Comparison of ENCODE assay signal across 9 mouse cellular contexts in genomic region chr17:45958094-45958881, GRCm38 (mm10).
A peak's percentile ranks its signal among the peaks of the same experiment; 100 is the strongest.
DNase-seq lines count a peak whose midpoint lies in the region; ATAC-seq and TF ChIP-seq lines count a peak whose summit lies in the region.
"Had no signal": no experiment of that assay in that cellular context is flagged by ENCODE, and none has a peak within 500 bp of the region (broad histone marks: within the 10 kb centered on the region; RNA-seq: fewer than 3 reads in every experiment).

No protein-coding gene starts in this region.

- TF ChIP-seq POLR2A in lung, adult 2 months (IDR thresholded peaks at IDR 0.05; ENCODE audit: borderline replicate concordance, extremely low read depth, low read depth, low read length) = no peak

- H3K4me3 ChIP-seq in lung, adult 2 months (replicated peaks; ENCODE audit: extremely low read depth, low read depth, low read length) = no peak overlapping the region
- no peak overlapping the region for H3K4me3 ChIP-seq in midbrain, embryonic 16.5 days (ENCODE audit: low read depth, low read length)
- H3K4me3 ChIP-seq: erythroblast, embryonic 14.5 days; neural tube, embryonic 12.5 days had no signal

- no peaks in the 10 kb centered on the region for H3K9me3 ChIP-seq in midbrain, embryonic 16.5 days (replicated peaks; ENCODE audit: control insufficient read depth, low read length, poor library complexity, severe bottlenecking)
- H3K9me3 ChIP-seq: neural tube, embryonic 12.5 days had no signal

- H3K27me3 ChIP-seq in midbrain, embryonic 16.5 days (ENCODE audit: control insufficient read depth, insufficient read depth, low read depth, low read length) = no peaks in the 10 kb centered on the region
- H3K27me3 ChIP-seq: neural tube, embryonic 12.5 days had no signal

- no peak overlapping the region for H3K9ac ChIP-seq in midbrain, embryonic 16.5 days (ENCODE audit: low read depth, low read length)
- H3K9ac ChIP-seq: neural tube, embryonic 12.5 days had no signal

- 53% methylated on average over 7 of the region's 7 CpGs for WGBS in lung, adult 2 months
- WGBS in midbrain, embryonic 16.5 days = 90% methylated on average over 7 of the region's 7 CpGs

- H3K4me2 ChIP-seq in midbrain, embryonic 16.5 days (ENCODE audit: low read length) = no peak overlapping the region
- H3K4me2 ChIP-seq: neural tube, embryonic 12.5 days had no signal

- H3K27ac ChIP-seq in midbrain, embryonic 16.5 days (ENCODE audit: low read length) = no peak overlapping the region
- H3K27ac ChIP-seq: neural tube, embryonic 12.5 days had no signal

- H3K4me1 ChIP-seq in lung, adult 2 months (ENCODE audit: control insufficient read depth, insufficient read depth, low read length) = no peaks in the 10 kb centered on the region
- no peaks in the 10 kb centered on the region for H3K4me1 ChIP-seq in midbrain, embryonic 16.5 days (ENCODE audit: control insufficient read depth, insufficient read depth, low read length)
- H3K4me1 ChIP-seq: neural tube, embryonic 12.5 days had no signal

- peak; percentile 27; the same call in 1 of the 2 replicates for TF ChIP-seq CTCF in lung, adult 2 months (IDR thresholded peaks at IDR 0.05; ENCODE audit: insufficient read depth, low read length)

- no peaks in the 10 kb centered on the region for H3K36me3 ChIP-seq in midbrain, embryonic 16.5 days (ENCODE audit: control insufficient read depth, insufficient read depth, low read length)
- H3K36me3 ChIP-seq: neural tube, embryonic 12.5 days had no signal

- ATAC-seq in midbrain, embryonic 16.5 days = no peak

- DNase-seq in 3T3-L1 (ENCODE audit: low read depth, low spot score) = peak; percentile 72
- DNase-seq in A20 (ENCODE audit: low read depth, low spot score) = peak; percentile 23
- DNase-seq in fibroblast of lung, adult 2 months (ENCODE audit: low read depth) = peak; percentile 57
- DNase-seq in lung, adult 2 months = peak; percentile 41
- DNase-seq in left cerebral cortex, postnatal 10 days (ENCODE audit: extremely low spot score in 1 of 2, low spot score in 2 of 2) = no peak
- no peak for DNase-seq in left cerebral cortex, adult 8-10 months (ENCODE audit: low spot score in 2 of 2)

- intact Hi-C loops in left cerebral cortex, postnatal 10 days (cut with DNase I) = no loop called here

Comparison
In these comparisons a context has a peak if more than half of its experiments do, and no peak if none do; other contexts are left out.
1. DNase-seq: peak in 3T3-L1 (single experiment), A20 (single experiment), fibroblast of lung, adult 2 months (single experiment) and lung, adult 2 months (single experiment); none in left cerebral cortex, postnatal 10 days (0 of 2) and left cerebral cortex, adult 8-10 months (0 of 2).